Mouse (Mus musculus) MEL (cell line): Measurements from ENCODE around the gene Secisbp2. TPM values are rescaled to one million over a fixed set of nuclear protein-coding genes. Genes with fewer than 3 reads are reported as not detected.
"Not testable (repeated sequence)": the region's sequence is repeated elsewhere in the genome, so short reads cannot be mapped to it uniquely, and the experiment has no call there.

Source experiments
- DNase-seq: peaks from one replicate; pipeline ENCODE4 v3.0.0; 2011; ENCODE audit warnings: low read depth, low spot score
- H3K27ac ChIP-seq: 2 replicates; pipeline ENCODE4 v1.5.1; 2012; ENCODE audit warnings: low read depth, mild to moderate bottlenecking, control low read depth, low read length, moderate library complexity; ENCODE audit not compliant: control insufficient read depth
- H3K27me3 ChIP-seq, 2 experiments: fragments of 150-350 bp in 1 of 2; sonication (generic) in 1 of 2; 2 replicates each; pipeline ENCODE4 v1.6.1; 2012; ENCODE audit warnings: low read length in 2 of 2, mild to moderate bottlenecking in 2 of 2, improper control_type of control experiment in 1 of 2, moderate library complexity in 1 of 2; ENCODE audit not compliant: insufficient read depth in 2 of 2, control insufficient read depth in 1 of 2
- H3K36me3 ChIP-seq, 2 experiments: 2 replicates each; pipeline ENCODE4 v1.6.1; 2012 to 2014; ENCODE audit warnings: low read length in 2 of 2, improper control_type of control experiment in 1 of 2, inconsistent platforms in 1 of 2, mild to moderate bottlenecking in 1 of 2; ENCODE audit not compliant: insufficient read depth in 2 of 2, control insufficient read depth in 1 of 2
- H3K4me1 ChIP-seq, 2 experiments: fragments of 150-350 bp in 1 of 2; sonication (generic) in 1 of 2; 2 replicates each; pipeline ENCODE4 v1.6.1; 2012; ENCODE audit warnings: low read length in 2 of 2, improper control_type of control experiment in 1 of 2, mild to moderate bottlenecking in 1 of 2; ENCODE audit not compliant: insufficient read depth in 2 of 2, control insufficient read depth in 1 of 2
- H3K4me3 ChIP-seq, 2 experiments: fragments of 150-350 bp in 1 of 2; sonication (generic) in 1 of 2; 2 replicates each; pipeline ENCODE4 v1.5.1; 2012; ENCODE audit warnings: low read depth in 2 of 2, low read length in 2 of 2, mild to moderate bottlenecking in 2 of 2, moderate library complexity in 2 of 2, control low read depth in 1 of 2, improper control_type of control experiment in 1 of 2; ENCODE audit not compliant: control insufficient read depth in 1 of 2, insufficient read depth in 1 of 2
- H3K79me2 ChIP-seq: 2 replicates; pipeline ENCODE4 v1.6.1; 2012; ENCODE audit warnings: mild to moderate bottlenecking, low read length, moderate library complexity; ENCODE audit not compliant: control insufficient read depth, poor library complexity, insufficient read depth
- H3K9ac ChIP-seq: 2 replicates; pipeline ENCODE4 v1.6.1; 2012; ENCODE audit warnings: low read depth, mild to moderate bottlenecking, control low read depth, low read length, moderate library complexity; ENCODE audit not compliant: control insufficient read depth, poor library complexity, severe bottlenecking
- H3K9me3 ChIP-seq: fragments of 150-350 bp; sonication (generic); replicated peaks from 2 replicates; pipeline ENCODE4 v1.6.1; 2012; ENCODE audit warnings: mild to moderate bottlenecking, low read length, improper control_type of control experiment, moderate library complexity; ENCODE audit not compliant: insufficient read depth
- CHD1 ChIP-seq: IDR thresholded peaks from 2 replicates; pipeline ENCODE4 v1.6.1; 2012; ENCODE audit warnings: low read depth, mild to moderate bottlenecking, inconsistent platforms, low read length, improper control_type of control experiment
- CHD2 ChIP-seq: IDR thresholded peaks from 2 replicates; pipeline ENCODE4 v1.6.1; 2011; ENCODE audit warnings: low read length, improper control_type of control experiment
- CTCF ChIP-seq, 3 experiments: IDR thresholded peaks in 2 of 3; conservative IDR thresholded peaks in 1 of 3; 2 replicates each; pipeline ENCODE4 v1.5.1; 2011 to 2012; ENCODE audit warnings: low read length in 3 of 3, low read depth in 2 of 3, mild to moderate bottlenecking in 2 of 3, improper control_type of control experiment in 1 of 3, inconsistent platforms in 1 of 3, mixed read lengths in 1 of 3, moderate library complexity in 1 of 3; ENCODE audit not compliant: control insufficient read depth in 1 of 3, insufficient read depth in 1 of 3, poor library complexity in 1 of 3, severe bottlenecking in 1 of 3
- E2F4 ChIP-seq: IDR thresholded peaks from 2 replicates; pipeline ENCODE4 v1.6.1; 2011; ENCODE audit warnings: low read depth, low read length, improper control_type of control experiment, borderline replicate concordance
- HCFC1 ChIP-seq: IDR thresholded peaks from 2 replicates; pipeline ENCODE4 v1.6.1; 2012; ENCODE audit warnings: low read depth, mild to moderate bottlenecking, inconsistent platforms, low read length, improper control_type of control experiment, moderate library complexity
- JUND ChIP-seq: IDR thresholded peaks from 2 replicates; pipeline ENCODE4 v1.6.1; 2011; ENCODE audit warnings: low read depth, mild to moderate bottlenecking, improper control_type of control experiment, low read length
- MAX ChIP-seq: IDR thresholded peaks from 2 replicates; pipeline ENCODE4 v1.6.1; 2011; ENCODE audit warnings: low read length, improper control_type of control experiment
- MAZ ChIP-seq: IDR thresholded peaks from 2 replicates; pipeline ENCODE4 v1.6.1; 2012; ENCODE audit warnings: low read depth, mild to moderate bottlenecking, inconsistent platforms, low read length, improper control_type of control experiment
- MEF2A ChIP-seq: IDR thresholded peaks from 2 replicates; pipeline ENCODE4 v1.6.1; 2014; ENCODE audit warnings: low read depth, mild to moderate bottlenecking, inconsistent platforms, low read length, improper control_type of control experiment; ENCODE audit not compliant: poor library complexity, insufficient replicate concordance, severe bottlenecking; ENCODE audit errors: extremely low read depth
- MXI1 ChIP-seq: IDR thresholded peaks from 2 replicates; pipeline ENCODE4 v1.6.1; 2011; ENCODE audit warnings: mild to moderate bottlenecking, low read depth, low read length, improper control_type of control experiment
- MYC ChIP-seq: IDR thresholded peaks from 2 replicates; pipeline ENCODE4 v1.6.1; 2011; ENCODE audit warnings: low read depth, mild to moderate bottlenecking, low read length, improper control_type of control experiment, moderate library complexity
- POLR2A ChIP-seq, 2 experiments: IDR thresholded peaks; 2 replicates each; pipeline ENCODE4 v1.6.1; 2011 to 2012; ENCODE audit warnings: low read length in 2 of 2, mild to moderate bottlenecking in 2 of 2, control low read depth in 1 of 2, improper control_type of control experiment in 1 of 2, low read depth in 1 of 2, moderate library complexity in 1 of 2; ENCODE audit not compliant: control insufficient read depth in 1 of 2, insufficient read depth in 1 of 2, poor library complexity in 1 of 2
- POLR2AphosphoS2 ChIP-seq: IDR thresholded peaks from 2 replicates; pipeline ENCODE4 v1.6.1; 2011; ENCODE audit warnings: low read length, improper control_type of control experiment
- RAD21 ChIP-seq: IDR thresholded peaks from 2 replicates; pipeline ENCODE4 v1.6.1; 2011; ENCODE audit warnings: mild to moderate bottlenecking, low read depth, low read length, improper control_type of control experiment
- SMC3 ChIP-seq: IDR thresholded peaks from 2 replicates; pipeline ENCODE4 v1.6.1; 2011; ENCODE audit warnings: low read depth, low read length, improper control_type of control experiment
- TAL1 ChIP-seq: IDR thresholded peaks from 2 replicates; pipeline ENCODE4 v1.6.1; 2012; ENCODE audit warnings: mild to moderate bottlenecking, inconsistent platforms, low read length, moderate library complexity, mixed read lengths
- TBP ChIP-seq: IDR thresholded peaks from 2 replicates; pipeline ENCODE4 v1.8.0; 2011; ENCODE audit warnings: low read depth, low read length, improper control_type of control experiment
- TCF12 ChIP-seq: IDR thresholded peaks from 2 replicates; pipeline ENCODE4 v1.6.1; 2014; ENCODE audit warnings: low read depth, mild to moderate bottlenecking, inconsistent platforms, low read length, improper control_type of control experiment, moderate library complexity
- UBTF ChIP-seq: IDR thresholded peaks from 2 replicates; pipeline ENCODE4 v1.6.1; 2012; ENCODE audit warnings: low read depth, mild to moderate bottlenecking, inconsistent platforms, low read length, improper control_type of control experiment, moderate library complexity, borderline replicate concordance; ENCODE audit not compliant: insufficient read depth
- USF1 ChIP-seq: IDR thresholded peaks from 2 replicates; pipeline ENCODE4 v1.6.1; 2014; ENCODE audit warnings: low read depth, mild to moderate bottlenecking, inconsistent platforms, low read length, improper control_type of control experiment, moderate library complexity
- ZMIZ1 ChIP-seq: IDR thresholded peaks from 2 replicates; pipeline ENCODE4 v1.6.1; 2012; ENCODE audit warnings: low read depth, mild to moderate bottlenecking, inconsistent platforms, low read length, improper control_type of control experiment, moderate library complexity
- polyA plus RNA-seq, 2 experiments: library from polyadenylated mRNA; stranded (reverse) in 1 of 2; unstranded in 1 of 2; fragments of >175 nt in 1 of 2; fragments of >200 nt in 1 of 2; gene quantifications; 2 replicates each; pipeline versions ENCODE4 v1.2.1 to v1.2.4; 2012; ENCODE audit warnings: low replicate concordance in 2 of 2, low read depth in 1 of 2; ENCODE audit not compliant: insufficient read length in 2 of 2, insufficient read depth in 1 of 2, missing spikeins in 1 of 2
- total RNA-seq: library from RNA; depleted of rRNA; stranded (reverse); fragments of 300-350 nt; gene quantifications from 2 replicates; pipeline ENCODE4 v1.2.3, GENCODE M21; 2012

Secisbp2 gene
- total and polyA plus RNA-seq, 3 experiments, result 26.0 to 76.4 (median 28.5) TPM

DNA sequence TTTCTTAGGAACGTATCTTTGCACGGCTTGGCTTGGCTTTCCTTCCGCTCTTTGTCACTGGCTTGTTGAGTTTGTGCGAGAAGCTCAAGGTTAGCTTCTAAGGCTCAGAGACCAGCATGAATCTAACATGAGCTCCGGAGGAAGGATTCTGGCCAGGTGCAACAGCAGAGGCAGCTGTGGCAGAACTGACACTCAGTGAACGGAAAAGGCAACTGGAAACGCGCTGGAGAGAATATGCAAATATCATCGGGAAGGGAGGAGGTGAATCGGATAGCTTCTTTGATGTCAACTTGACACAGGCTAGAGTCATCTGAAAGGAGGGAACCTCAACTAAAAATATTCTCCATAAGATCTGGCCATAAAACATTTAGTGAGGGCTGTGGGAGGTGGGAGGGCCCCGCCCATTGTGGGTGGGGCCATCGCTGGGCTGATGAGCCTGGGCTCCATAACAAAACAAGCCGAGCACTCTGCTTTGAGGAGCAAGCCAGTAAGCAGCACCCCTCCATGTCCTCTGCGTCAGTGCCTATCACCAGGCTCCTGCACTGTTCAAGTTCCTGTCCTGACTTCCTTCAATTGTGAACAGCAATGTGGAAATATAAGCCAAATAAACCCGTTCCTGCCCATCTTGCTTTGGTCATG is 20.0 kb upstream of the Secisbp2 start:
- no peaks in the 10 kb centered on the region for H3K36me3 ChIP-seq
- H3K27ac ChIP-seq, result no peak overlapping the region
- no peak overlapping the region for H3K9ac ChIP-seq
- H3K27me3 ChIP-seq, result peaks cover 0 to 3% of the 10 kb centered on the region in 2 experiments; a peak in 2 of 4 replicates
- no peak for DNase-seq
- TF ChIP-seq ZMIZ1 (no peak), POLR2A (IDR thresholded peaks at IDR 0.05; ENCODE audit: control insufficient read depth in 1 of 2, insufficient read depth in 1 of 2, low read depth in 1 of 2, low read length in 2 of 2, poor library complexity in 1 of 2) (no peak), RAD21 (no peak), UBTF (no peak), MAZ (no peak), MYC (no peak), JUND (no peak), HCFC1 (no peak), MAX (no peak), SMC3 (no peak), TBP (no peak), MEF2A (no peak), E2F4 (no peak), CHD1 (no peak)
- TF ChIP-seq, all 39 proteins: peak for 0
- Histone ChIP-seq H3K4me3 (no peak overlapping the region), H3K79me2 (no peaks in the 10 kb centered on the region), H3K4me1 (no peaks in the 10 kb centered on the region), H3K9me3 (no peaks in the 10 kb centered on the region)

- Histone ChIP-seq H3K27ac (no peak overlapping the region), H3K4me3 (no peak overlapping the region), H3K9me3 (no peaks in the 10 kb centered on the region), H3K27me3 (peaks cover 0 to 3% of the 10 kb centered on the region in 2 experiments; a peak in 2 of 4 replicates), H3K36me3 (no peaks in the 10 kb centered on the region), H3K79me2 (no peaks in the 10 kb centered on the region), H3K4me1 (no peaks in the 10 kb centered on the region), H3K9ac (no peak overlapping the region)
- DNase-seq, result no peak
- TF ChIP-seq TCF12 (no peak), HCFC1 (no peak), MXI1 (no peak), MEF2A (no peak), TAL1 (no peak), CHD2 (no peak), USF1 (no peak), POLR2AphosphoS2 (no peak), RAD21 (no peak), E2F4 (no peak), CTCF (IDR thresholded peaks at IDR 0.05 in 2 of 3, conservative IDR thresholded peaks at IDR 0.05 in 1 of 3; ENCODE audit: control insufficient read depth in 1 of 3, insufficient read depth in 1 of 3, low read depth in 2 of 3, low read length in 3 of 3, poor library complexity in 1 of 3, severe bottlenecking in 1 of 3) (no peak), MAZ (no peak)
Measured at GRCm38 (mm10) chr13:51632560-51633218, 18.8 kb upstream of the Secisbp2 start.

- H3K36me3 ChIP-seq, H3K9me3 ChIP-seq, H3K27ac ChIP-seq, H3K4me3 ChIP-seq, DNase-seq, H3K4me1 ChIP-seq, H3K79me2 ChIP-seq, H3K27me3 ChIP-seq, H3K9ac ChIP-seq: not testable (repeated sequence)
Measured at GRCm38 (mm10) chr13:51635384-51635783, 16.1 kb upstream of the Secisbp2 start.
